Mouse (Mus musculus) megakaryocyte, embryonic 14.5 days (primary cell): Measurements from ENCODE around the gene Nek11.

Source experiments
- FLI1 ChIP-seq: IDR thresholded peaks from 2 replicates; pipeline ENCODE4 v1.6.1; 2012; ENCODE audit warnings: low read length, inconsistent platforms, mixed read lengths
- GATA1 ChIP-seq: IDR thresholded peaks from 3 replicates; pipeline ENCODE4 v1.6.1; 2012; ENCODE audit warnings: mixed read lengths, low read length, inconsistent platforms, borderline replicate concordance

- no peak for TF ChIP-seq GATA1
- TF ChIP-seq FLI1, result no peak
Measured at GRCm38 (mm10) chr9:105362181-105362580, 33.1 kb downstream of the Nek11 start.
